Mouse (Mus musculus) spleen, adult 10 weeks (tissue): ENCODE measurements around the gene Nkx2-3. TPM values are rescaled to one million over a fixed set of nuclear protein-coding genes. Genes with fewer than 3 reads are reported as not detected.

ENCODE experiments used
- polyA plus RNA-seq: library from polyadenylated mRNA; stranded (reverse); fragments of 350-450 nt; fragmentation: Illumina TruSeq; extraction: RNeasy Lipid Tissue Mini Kit (QIAGEN cat#74804); gene quantifications from one replicate; pipeline ENCODE4 v1.2.3, GENCODE M21; 2015; ENCODE audit warnings: low replicate concordance; ENCODE audit not compliant: insufficient read depth

The Nkx2-3 gene
- polyA plus RNA-seq, result 8.4 TPM

DNA sequence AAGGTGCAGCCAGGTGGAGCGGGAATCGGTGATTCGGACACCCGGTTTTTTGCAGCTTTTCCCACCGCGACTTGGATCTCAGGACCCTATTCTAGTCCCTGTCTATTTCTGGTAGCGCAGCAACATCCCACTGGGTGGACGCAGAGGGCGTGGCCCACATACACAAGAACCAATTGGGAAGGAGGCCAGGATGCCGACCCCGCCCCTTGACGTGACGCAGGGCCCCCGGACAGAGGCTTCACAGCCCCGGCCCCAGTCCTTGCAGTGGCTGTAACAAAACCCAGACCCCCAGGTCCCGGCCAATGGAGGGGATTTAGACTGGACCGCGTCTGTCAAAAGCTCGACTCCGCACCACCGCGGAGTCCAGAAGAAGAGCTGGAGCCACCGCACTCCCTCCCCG, at the start of gene Nkx2-3:
Gene Nkx2-3, plus strand, starts transcription at position 275 of the 400 bp plus-strand sequence.

Other genes starting within 250 kb of the Nkx2-3 start
- gene Hpse2, start 224.0 kb upstream of the Nkx2-3 start, polyA plus RNA-seq, result 0.22 TPM
- gene Cnnm1, start 171.9 kb upstream of the Nkx2-3 start, polyA plus RNA-seq, result 0.06 TPM
- 23.7 TPM for gene Got1, start 87.7 kb upstream of the Nkx2-3 start, polyA plus RNA-seq
- gene Slc25a28, start 62.6 kb downstream of the Nkx2-3 start, polyA plus RNA-seq, result 34.8 TPM
- 4.7 TPM for gene Entpd7, start 77.3 kb downstream of the Nkx2-3 start, polyA plus RNA-seq
- 27.6 TPM for gene Cutc, start 140.7 kb downstream of the Nkx2-3 start, polyA plus RNA-seq
- gene Cox15, start 140.7 kb downstream of the Nkx2-3 start, polyA plus RNA-seq, result 14.5 TPM
- gene Abcc2, start 169.9 kb downstream of the Nkx2-3 start, polyA plus RNA-seq, result 0.06 TPM